ENCODE assay signal across 28 mouse cellular contexts in genomic region chr16:3852586-3852985, GRCm38 (mm10). TPM values are rescaled to one million over a fixed set of nuclear protein-coding genes. Genes with fewer than 3 reads are reported as not detected.
DNase-seq lines count a peak whose midpoint lies in the region; ATAC-seq and TF ChIP-seq lines count a peak whose summit lies in the region.
"Had no signal": no experiment of that assay in that cellular context is flagged by ENCODE, and none has a peak within 500 bp of the region (broad histone marks: within the 10 kb centered on the region; RNA-seq: fewer than 3 reads in every experiment).

No protein-coding gene starts in this region.

- H3K4me1 ChIP-seq in ES-Bruce4 (ENCODE audit: control insufficient read depth, insufficient read depth, low read length), result peaks cover 2% of the 10 kb centered on the region
- peaks cover 10% of the 10 kb centered on the region for H3K4me1 ChIP-seq in limb, embryonic 10.5 days

- no peak for TF ChIP-seq POLR2A in ES-Bruce4 (IDR thresholded peaks at IDR 0.05; ENCODE audit: insufficient read depth, low read length)

- DNase-seq in cerebellum, adult 9-10 months, result peak; percentile 1
- DNase-seq in cerebellum, postnatal 36 days, result no peak
- DNase-seq in layer of hippocampus, adult 18-20 months (ENCODE audit: low spot score in 2 of 2), result peak; percentile 12 to 41
- no peak for DNase-seq in layer of hippocampus, adult 8-10 months (ENCODE audit: low spot score in 2 of 2)
- DNase-seq in limb, embryonic 10.5 days (ENCODE audit: low spot score), result peak; percentile 65
- DNase-seq: cerebellum, postnatal 14 days; gastrocnemius, adult 2 months; kidney, postnatal 10 days; layer of hippocampus, adult 9-11 months; liver, embryonic 13.5 days; right cerebral cortex, postnatal 14 days; thymus, postnatal 14 days had no signal

- peak overlapping the region; percentile 1; the same call in 1 of the 2 replicates for H3K4me3 ChIP-seq in ES-Bruce4 (ENCODE audit: low read depth, low read length)
- no peak overlapping the region for H3K4me3 ChIP-seq in limb, embryonic 10.5 days
- H3K4me3 ChIP-seq: embryonic facial prominence, embryonic 13.5 days; gastrocnemius, adult 2 months; liver, embryonic 13.5 days; stomach, embryonic 15.5 days had no signal

- no peaks in the 10 kb centered on the region for H3K27me3 ChIP-seq in ES-Bruce4 (ENCODE audit: control insufficient read depth, insufficient read depth, low read length, poor library complexity, severe bottlenecking)
- no peaks in the 10 kb centered on the region for H3K27me3 ChIP-seq in limb, embryonic 10.5 days (ENCODE audit: low read depth, poor library complexity, severe bottlenecking)
- H3K27me3 ChIP-seq: CH12.LX; embryonic facial prominence, embryonic 13.5 days; liver, embryonic 13.5 days; stomach, embryonic 15.5 days had no signal

- ATAC-seq in monocyte, adult 5-6 weeks (replicated peaks; ENCODE audit: insufficient number of reproducible peaks, low FRiP score, low TSS enrichment, poor library complexity, severe bottlenecking), result no peak
- ATAC-seq: activated CD4-positive, CD25-positive, alpha-beta regulatory T cell, adult 4 months; hindbrain, embryonic 16.5 days; intestine, postnatal 0 days; lung, postnatal 0 days; midbrain, embryonic 16.5 days had no signal

- H3K27ac ChIP-seq in ES-Bruce4 (ENCODE audit: insufficient read depth, low read length), result no peak overlapping the region
- H3K27ac ChIP-seq in limb, embryonic 10.5 days, result no peak overlapping the region
- H3K27ac ChIP-seq: embryonic facial prominence, embryonic 13.5 days; gastrocnemius, adult 2 months; liver, embryonic 13.5 days; stomach, embryonic 15.5 days had no signal

- no peak for TF ChIP-seq EP300 in ES-Bruce4 (IDR thresholded peaks at IDR 0.05; ENCODE audit: insufficient read depth, low read depth, low read length)

- 19% methylated on average over 12 of the region's 12 CpGs for WGBS in limb, embryonic 10.5 days

- no peak for TF ChIP-seq CTCF in ES-Bruce4 (IDR thresholded peaks at IDR 0.05; ENCODE audit: low read depth, low read length)

- no peaks in the 10 kb centered on the region for H3K9me3 ChIP-seq in ES-Bruce4 (replicated peaks; ENCODE audit: control insufficient read depth, insufficient read depth, low read length, poor library complexity, severe bottlenecking)
- no peaks in the 10 kb centered on the region for H3K9me3 ChIP-seq in limb, embryonic 10.5 days (replicated peaks)
- H3K9me3 ChIP-seq: embryonic facial prominence, embryonic 13.5 days; liver, embryonic 13.5 days; stomach, embryonic 15.5 days had no signal

- H3K36me3 ChIP-seq in ES-Bruce4 (ENCODE audit: control insufficient read depth, insufficient read depth, low read length, poor library complexity, severe bottlenecking), result no peaks in the 10 kb centered on the region
- no peaks in the 10 kb centered on the region for H3K36me3 ChIP-seq in limb, embryonic 10.5 days
- H3K36me3 ChIP-seq: liver, embryonic 13.5 days; stomach, embryonic 15.5 days had no signal

- H3K9ac ChIP-seq in ES-Bruce4 (ENCODE audit: low read depth, poor library complexity, severe bottlenecking), result 0 out of 2 replicates have a peak overlapping the region, but pooled peaks have one; percentile 19
- H3K9ac ChIP-seq: embryonic facial prominence, embryonic 13.5 days; liver, embryonic 13.5 days; stomach, embryonic 15.5 days had no signal

RNA-seq across cellular contexts. Expression of gene Zfp174, which starts 5.5 kb away (rescaled TPM):
- 1 to 10 TPM; 4.3 to 4.7 TPM for total RNA-seq in layer of hippocampus, adult 18-20 months (2021)
- 1 to 10 TPM; 4.1 to 5.0 (median 4.3) TPM for total RNA-seq in layer of hippocampus, adult 8-10 months (2022)
- polyA plus RNA-seq in ES-Bruce4 (2011; ENCODE audit: insufficient read depth, insufficient read length, low read depth, missing spikeins), result 1.4 and 1.6 TPM in 2 replicates
- polyA plus RNA-seq in limb, embryonic 10.5 days (2016; fragmentation: Nextera tagmentation; extraction: Ambion mirVana), result 0.72 and 0.88 TPM in 2 replicates
- total RNA-seq in monocyte, adult 5-6 weeks (2017), result 0.11 to 1.5 TPM (median 1.4 TPM) in 3 replicates

RNA-seq across cellular contexts. Expression of gene Naa60, which starts 19.6 kb away (rescaled TPM):
- total RNA-seq in layer of hippocampus, adult 18-20 months (2021), result 10 to 100 TPM; 86.7 to 91.4 TPM
- total RNA-seq in layer of hippocampus, adult 8-10 months (2022), result 100 to 1,000 TPM in 3 of 4 experiments, 10 to 100 TPM in 1; 96.9 to 125 (median 103) TPM
- polyA plus RNA-seq in ES-Bruce4 (2011; ENCODE audit: insufficient read depth, insufficient read length, low read depth, missing spikeins), result 37.2 and 41.4 TPM in 2 replicates
- 55.8 and 58.0 TPM in 2 replicates for polyA plus RNA-seq in limb, embryonic 10.5 days (2016; fragmentation: Nextera tagmentation; extraction: Ambion mirVana)
- 24.5 to 61.7 TPM (median 26.2 TPM) in 3 replicates for total RNA-seq in monocyte, adult 5-6 weeks (2017)

RNA-seq across cellular contexts. Expression of gene Olfr15, which starts 21.9 kb away (rescaled TPM):
- not detected for total RNA-seq in layer of hippocampus, adult 18-20 months (2021)
- not detected for total RNA-seq in layer of hippocampus, adult 8-10 months (2022)
- polyA plus RNA-seq in ES-Bruce4 (2011; ENCODE audit: insufficient read depth, insufficient read length, low read depth, missing spikeins), result not detected in 2 replicates
- polyA plus RNA-seq in limb, embryonic 10.5 days (2016; fragmentation: Nextera tagmentation; extraction: Ambion mirVana), result not detected in 2 replicates
- total RNA-seq in monocyte, adult 5-6 weeks (2017), result not detected in 3 replicates
- total RNA-seq: CH12.LX; gastrocnemius, adult 2 months; heart, adult 8-10 months; heart, postnatal 25 days; left cerebral cortex, postnatal 14 days; megakaryocyte, adult 5-6 weeks had no signal
- polyA plus RNA-seq: activated CD4-positive, CD25-positive, alpha-beta regulatory T cell, adult 4 months; hindbrain, embryonic 16.5 days; intestine, postnatal 0 days; liver, embryonic 13.5 days; lung, postnatal 0 days; midbrain, embryonic 16.5 days; neural tube, embryonic 11.5 days; spleen, adult 2 months; stomach, embryonic 15.5 days had no signal

RNA-seq across cellular contexts. Expression of gene Zfp597, which starts 31.8 kb away (rescaled TPM):
- total RNA-seq in layer of hippocampus, adult 18-20 months (2021), result 10 to 100 TPM; 20.6 to 22.9 TPM
- total RNA-seq in layer of hippocampus, adult 8-10 months (2022), result 10 to 100 TPM; 21.3 to 29.5 (median 24.6) TPM
- polyA plus RNA-seq in ES-Bruce4 (2011; ENCODE audit: insufficient read depth, insufficient read length, low read depth, missing spikeins), result 6.4 and 6.9 TPM in 2 replicates
- 4.1 and 6.5 TPM in 2 replicates for polyA plus RNA-seq in limb, embryonic 10.5 days (2016; fragmentation: Nextera tagmentation; extraction: Ambion mirVana)
- 23.7 to 35.3 TPM (median 24.2 TPM) in 3 replicates for total RNA-seq in monocyte, adult 5-6 weeks (2017)

RNA-seq across cellular contexts. Expression of gene Gm20695, which starts 31.9 kb away (rescaled TPM):
- total RNA-seq in layer of hippocampus, adult 18-20 months (2021), result not detected
- total RNA-seq in layer of hippocampus, adult 8-10 months (2022), result under 1 TPM in 1 of 4 experiments, not detected in 3; 0.68 TPM
- not detected in 2 replicates for polyA plus RNA-seq in ES-Bruce4 (2011; ENCODE audit: insufficient read depth, insufficient read length, low read depth, missing spikeins)
- polyA plus RNA-seq in limb, embryonic 10.5 days (2016; fragmentation: Nextera tagmentation; extraction: Ambion mirVana), result 1.6 and 2.3 TPM in 2 replicates
- 1.2 TPM in 1 of 3 replicates, not detected in the others for total RNA-seq in monocyte, adult 5-6 weeks (2017)
- total RNA-seq: heart, postnatal 25 days had no signal
- polyA plus RNA-seq: neural tube, embryonic 11.5 days; spleen, adult 2 months had no signal

Comparison
In these comparisons a context has a peak if more than half of its experiments do, and no peak if none do; other contexts are left out.
1. DNase-seq: peak in cerebellum, adult 9-10 months (single experiment), layer of hippocampus, adult 18-20 months (2 of 2) and limb, embryonic 10.5 days (single experiment); none in cerebellum, postnatal 36 days (0 of 2) and layer of hippocampus, adult 8-10 months (0 of 2).